Comparison of ENCODE assay signal across 23 mouse cellular contexts in the genomic region with DNA sequence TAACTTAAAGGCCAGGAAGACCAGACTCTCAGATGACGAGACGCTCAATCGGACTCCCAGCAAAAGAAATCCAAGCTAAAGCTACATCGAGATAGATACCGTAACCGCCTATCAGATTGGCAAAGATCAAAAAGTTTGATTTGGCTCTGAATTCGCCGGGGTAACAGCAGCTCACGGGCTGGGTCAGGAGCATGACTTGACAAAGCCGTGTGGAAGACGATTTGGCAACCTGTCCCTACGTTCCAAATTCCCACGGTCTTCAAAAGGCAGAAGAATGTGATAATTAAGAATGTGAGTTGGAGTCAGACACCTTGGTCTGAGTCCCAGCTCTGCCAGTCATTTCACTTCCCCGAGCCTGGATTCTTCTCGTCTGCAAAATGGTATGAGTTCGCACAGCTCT.
"Had no signal": no experiment of that assay in that cellular context is flagged by ENCODE, and none has a peak within 500 bp of the region (broad histone marks: within the 10 kb centered on the region; RNA-seq: fewer than 3 reads in every experiment).

No protein-coding gene starts in this region.

- H3K36me3 ChIP-seq: kidney, embryonic 15.5 days; liver, embryonic 12.5 days; liver, embryonic 15.5 days; lung, embryonic 15.5 days; midbrain, embryonic 10.5 days; neural tube, embryonic 12.5 days; neural tube, embryonic 15.5 days had no signal

- H3K4me3 ChIP-seq: kidney, embryonic 15.5 days; left cerebral cortex, adult 2 months; liver, embryonic 12.5 days; liver, embryonic 15.5 days; lung, embryonic 15.5 days; megakaryocyte, embryonic 14.5 days; midbrain, embryonic 10.5 days; neural tube, embryonic 12.5 days; neural tube, embryonic 15.5 days had no signal

- H3K27me3 ChIP-seq: kidney, embryonic 15.5 days; liver, embryonic 15.5 days; lung, embryonic 15.5 days; neural tube, embryonic 12.5 days; neural tube, embryonic 15.5 days had no signal

- H3K9me3 ChIP-seq: kidney, embryonic 15.5 days; liver, embryonic 12.5 days; liver, embryonic 15.5 days; lung, embryonic 15.5 days; midbrain, embryonic 10.5 days; neural tube, embryonic 12.5 days; neural tube, embryonic 15.5 days had no signal

- DNase-seq: kidney, adult 8-10 months; kidney, postnatal 10 days; kidney, postnatal 36 days; layer of hippocampus, postnatal 36 days; lung, adult 18-20 months; lung, postnatal 10 days; lung, postnatal 36 days; midbrain, embryonic 14.5 days; right cerebral cortex, adult 18-20 months; right cerebral cortex, postnatal 14 days; spleen, adult 18-20 months; thymus, adult 2 months; thymus, postnatal 14 days; thymus, postnatal 4 days had no signal

- ATAC-seq: liver, embryonic 12.5 days had no signal

- H3K4me2 ChIP-seq: kidney, embryonic 15.5 days; liver, embryonic 12.5 days; liver, embryonic 15.5 days; lung, embryonic 15.5 days; neural tube, embryonic 12.5 days; neural tube, embryonic 15.5 days had no signal

- H3K27ac ChIP-seq: kidney, embryonic 15.5 days; left cerebral cortex, adult 2 months; liver, embryonic 12.5 days; liver, embryonic 15.5 days; lung, embryonic 15.5 days; midbrain, embryonic 10.5 days; neural tube, embryonic 12.5 days; neural tube, embryonic 15.5 days had no signal

- H3K9ac ChIP-seq: kidney, embryonic 15.5 days; liver, embryonic 12.5 days; liver, embryonic 15.5 days; lung, embryonic 15.5 days; neural tube, embryonic 12.5 days; neural tube, embryonic 15.5 days had no signal

- H3K4me1 ChIP-seq: liver, embryonic 15.5 days; neural tube, embryonic 12.5 days had no signal
